Mouse (Mus musculus) monocyte, adult 5-6 weeks (primary cell): ENCODE measurements around the gene Foxc1. TPM values are rescaled to one million over a fixed set of nuclear protein-coding genes. Genes with fewer than 3 reads are reported as not detected.

Source experiments
- ATAC-seq: fragments of 153-309, 156-312 bp; replicated peaks from 2 replicates; pipeline ENCODE4 v1.8.0; 2017; ENCODE audit warnings: mild to moderate bottlenecking; ENCODE audit not compliant: low TSS enrichment, insufficient number of reproducible peaks, severe bottlenecking, poor library complexity, low FRiP score
- total RNA-seq: library from RNA; stranded (forward); fragments of 200-1000, 200-491, 200-594 nt; gene quantifications from 3 replicates; pipeline ENCODE4 v1.2.3, GENCODE M21; 2017

Gene Foxc1
- total RNA-seq, 1 experiment from 2014 or later: not detected

DNA sequence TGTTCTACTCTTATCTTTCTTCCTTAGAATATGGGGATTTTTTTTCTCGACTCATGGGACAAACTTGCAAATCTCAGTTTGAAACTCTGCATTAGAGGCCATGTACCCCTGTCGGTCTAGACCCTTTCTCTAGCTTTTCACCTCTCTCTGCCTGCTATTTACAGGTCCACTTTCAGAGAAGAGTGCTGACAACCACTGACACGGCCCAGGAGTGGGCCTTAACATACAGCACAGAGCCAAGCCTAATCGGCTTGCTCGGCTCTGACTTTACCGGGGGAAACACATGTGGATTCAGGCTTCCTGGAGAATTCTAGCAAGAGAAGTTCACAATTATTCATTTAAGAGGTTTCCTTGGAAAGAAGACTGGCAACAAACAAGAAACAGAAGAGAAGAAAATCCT, 14.6 kb downstream of the Foxc1 start:
- no peak for ATAC-seq

- no peak for ATAC-seq
These were observed 16.9 kb downstream of the Foxc1 start for GRCm38 (mm10) chr13:31823316-31823715.

DNA sequence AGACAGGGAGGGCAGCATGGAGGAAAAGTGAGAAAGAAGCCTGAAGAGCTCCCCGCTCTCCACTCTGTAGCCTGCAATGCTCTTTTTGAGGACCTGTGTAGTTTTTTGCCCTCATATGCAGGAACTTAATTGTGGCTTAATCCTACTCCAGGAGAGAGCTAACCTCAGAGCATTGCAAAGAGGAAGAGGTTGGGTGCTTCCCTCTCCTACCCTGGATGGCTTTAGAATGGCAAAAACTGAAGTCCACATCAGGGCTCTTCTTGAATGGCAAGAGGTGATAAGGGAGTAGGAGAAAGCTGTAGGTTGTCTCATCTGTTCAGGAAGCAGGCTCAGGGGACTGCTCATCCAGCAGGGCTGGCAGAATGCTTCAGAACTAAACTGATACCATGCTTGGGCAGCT, 18.7 kb downstream of the Foxc1 start:
- no peak for ATAC-seq

GRCm38 (mm10) chr13:31827160-31827559, 20.7 kb downstream of the Foxc1 start:
- no peak for ATAC-seq

DNA sequence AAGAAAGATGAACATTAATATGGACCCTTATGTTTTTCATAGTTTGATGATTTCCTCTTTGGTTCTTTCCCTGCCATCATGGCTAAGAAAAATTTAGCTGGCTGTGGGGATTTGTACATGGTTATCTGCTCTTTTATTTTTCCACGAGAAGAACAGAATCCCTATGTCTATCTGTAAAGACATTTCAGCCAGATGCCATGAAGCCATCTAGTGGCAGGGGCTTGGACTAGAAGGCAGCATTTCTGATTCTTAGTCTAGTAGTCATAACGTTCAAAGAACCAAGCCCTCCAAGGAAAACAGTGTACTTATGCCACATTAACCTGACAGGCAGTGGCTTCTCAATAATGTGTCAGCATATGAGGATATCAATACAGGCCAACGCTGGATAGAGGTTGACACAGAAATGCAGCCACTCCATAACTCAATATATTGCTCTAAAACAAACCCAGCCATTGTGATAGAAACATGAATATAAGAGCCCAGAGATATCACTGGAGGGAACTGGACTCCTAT, 21.4 kb downstream of the Foxc1 start:
- no peak for ATAC-seq

- ATAC-seq: no peak
These were observed 22.0 kb downstream of the Foxc1 start for GRCm38 (mm10) chr13:31828446-31828845.

GRCm38 (mm10) chr13:31830332-31830731, 23.9 kb downstream of the Foxc1 start:
- ATAC-seq: no peak

- ATAC-seq: no peak
These were observed 29.4 kb downstream of the Foxc1 start for GRCm38 (mm10) chr13:31835802-31836201.

DNA sequence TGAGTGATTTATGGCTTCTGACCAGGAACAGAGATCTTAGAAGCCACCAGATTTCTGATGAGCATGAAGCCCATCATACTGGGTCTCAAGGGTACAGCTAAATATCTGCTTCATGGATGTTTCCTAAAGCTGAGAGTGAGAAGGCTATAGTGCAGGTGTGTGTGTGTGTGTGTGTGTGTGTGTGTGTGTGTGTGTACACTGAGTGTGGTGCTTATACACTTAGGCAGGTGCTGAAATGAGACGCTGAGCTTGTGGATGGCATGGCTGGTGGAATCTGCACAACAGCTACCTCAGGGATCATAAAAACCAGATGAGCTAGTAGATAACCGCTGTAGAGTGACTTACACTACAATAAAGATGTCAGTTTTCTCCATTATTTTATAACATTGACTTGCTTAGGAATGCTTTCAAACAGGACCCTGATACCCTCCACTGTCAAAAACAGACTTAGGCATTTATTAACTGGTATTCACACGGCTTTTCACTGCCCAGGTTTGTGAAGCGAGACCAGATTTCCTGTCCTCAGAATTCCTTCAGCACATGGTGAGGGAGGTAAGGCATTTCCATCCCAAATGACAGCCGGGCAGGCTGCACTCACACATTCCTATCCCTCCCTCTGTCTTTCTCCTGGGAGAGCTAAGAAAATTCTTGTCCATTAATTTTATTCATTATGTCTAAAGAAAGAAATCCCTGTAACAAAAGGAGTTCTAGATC, 43.0 kb downstream of the Foxc1 start:
- no peak for ATAC-seq

DNA sequence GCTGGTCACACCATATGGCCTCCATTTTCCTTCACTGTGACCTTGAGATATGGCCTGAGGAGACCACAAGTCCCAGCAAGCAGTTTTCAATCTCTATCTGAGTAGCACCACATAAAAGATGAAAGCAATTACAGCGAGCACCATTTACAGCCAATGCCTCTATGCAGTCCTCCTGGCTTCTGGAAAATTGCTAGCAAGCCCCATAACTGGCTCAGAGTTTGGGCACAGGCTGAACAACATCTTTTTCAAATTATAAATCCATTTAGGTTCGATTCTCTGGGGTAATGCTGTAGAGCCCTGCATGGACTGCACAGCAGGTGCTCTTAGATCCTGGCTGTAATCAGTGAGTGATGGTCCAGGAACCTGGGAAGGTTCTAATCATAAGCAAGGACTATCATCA, 47.1 kb downstream of the Foxc1 start:
- no peak for ATAC-seq

GRCm38 (mm10) chr13:31854000-31854399, 47.6 kb downstream of the Foxc1 start:
- ATAC-seq: no peak

DNA sequence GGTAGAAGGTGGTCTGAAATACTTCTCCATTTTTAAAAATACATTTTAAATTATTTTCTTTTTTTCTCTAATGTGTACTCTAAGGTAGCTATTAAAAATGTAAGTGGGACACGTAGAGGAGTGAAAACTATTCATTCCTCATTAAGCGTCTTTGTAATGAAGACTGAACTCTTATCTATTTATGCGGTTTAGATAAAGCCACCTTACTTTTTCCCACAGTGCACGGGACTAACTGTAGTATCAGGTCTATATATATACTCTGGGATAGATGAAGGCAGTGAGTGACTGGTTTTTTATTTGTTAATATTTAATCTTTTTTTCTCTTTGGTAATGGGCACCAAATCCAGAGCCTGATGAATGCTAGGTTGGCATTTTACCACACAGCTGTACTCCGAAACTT, 53.8 kb downstream of the Foxc1 start:
- ATAC-seq: no peak

Other genes with a start within 250 kb of the Foxc1 start
- gene A530084C06Rik, start 247.3 kb upstream of the Foxc1 start, total RNA-seq: 0.29 to 0.53 TPM in 2 of 3 replicates, not detected in the other
- not detected in 3 replicates for gene Foxf2, start 180.8 kb upstream of the Foxc1 start, total RNA-seq